Mouse (Mus musculus) left cerebral cortex, adult 18-20 months (tissue): ENCODE data around the gene Lrrc55. TPM values are rescaled to one million over a fixed set of nuclear protein-coding genes. Genes with fewer than 3 reads are reported as not detected.

ENCODE experiments used
- DNase-seq, 2 experiments: peaks; one replicate each; pipeline ENCODE4 v3.0.0; 2021 to 2022; ENCODE audit warnings: low spot score in 2 of 2, mixed read lengths in 1 of 2
- total RNA-seq, 2 experiments: library from RNA; stranded (reverse); gene quantifications; 2 replicates each; pipeline ENCODE4 v1.2.3; 2021

Lrrc55 gene
- total RNA-seq, 2 experiments from 2014 or later, result 27.2 to 36.9 TPM

DNA sequence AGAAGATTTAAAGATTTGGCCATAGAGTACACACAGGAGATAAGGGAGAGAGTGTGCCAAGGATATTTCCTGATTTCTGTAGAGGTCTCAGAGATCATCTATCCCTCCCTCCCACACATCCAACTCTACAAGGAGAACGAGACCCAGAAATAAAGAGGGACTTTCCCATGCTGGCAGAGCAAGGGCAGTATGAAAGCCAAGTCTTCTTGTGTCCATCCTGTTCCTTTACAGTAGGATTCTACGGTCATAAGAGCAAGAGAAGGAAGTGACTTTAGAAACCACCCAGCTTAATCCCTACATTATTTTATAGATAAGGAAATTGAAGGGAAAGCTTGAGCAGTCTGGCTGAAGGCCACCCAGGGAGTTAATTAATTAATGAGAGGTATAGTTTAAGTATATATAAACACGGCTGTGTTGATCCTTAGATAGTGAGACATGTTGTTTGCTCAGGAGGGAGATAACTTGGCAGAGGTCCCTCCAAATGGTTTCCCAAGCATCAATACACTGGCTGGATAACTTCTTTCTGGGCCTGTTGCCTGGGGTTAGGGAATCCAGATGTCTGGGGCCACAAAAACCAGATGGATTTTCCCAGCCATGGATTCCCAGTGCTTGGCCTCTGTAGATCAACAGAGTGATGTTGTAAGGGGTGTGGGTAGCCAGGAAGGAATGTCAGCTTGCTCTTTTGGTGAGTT lies 24.8 kb downstream of the Lrrc55 start:
- DNase-seq, result no peak

- no peak for DNase-seq
Observed at GRCm38 (mm10) chr2:85168327-85168726, 28.7 kb downstream of the Lrrc55 start.

DNA sequence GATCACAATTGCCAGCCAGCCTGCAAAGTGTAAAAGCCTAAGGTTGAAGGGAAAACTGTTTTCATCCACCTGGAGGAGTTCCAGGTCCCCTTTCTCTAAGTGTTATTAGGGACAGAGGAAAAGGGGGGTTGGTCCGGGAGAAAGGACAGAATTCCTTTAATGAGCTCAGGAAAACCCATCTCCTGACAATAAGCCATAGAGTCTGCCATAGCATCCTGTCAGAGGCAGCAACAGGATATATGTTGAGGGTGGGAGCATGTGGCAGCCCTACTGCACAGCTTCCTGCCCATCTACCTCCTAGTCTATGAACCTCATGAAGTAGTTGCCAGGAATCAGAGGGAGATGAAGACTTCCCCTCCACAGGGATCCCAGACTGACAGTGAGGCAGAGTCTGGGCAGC lies 29.4 kb downstream of the Lrrc55 start:
- no peak for DNase-seq

- DNase-seq, result no peak
Observed at GRCm38 (mm10) chr2:85163311-85164047, 33.5 kb downstream of the Lrrc55 start.

GRCm38 (mm10) chr2:85161638-85162093 lies 35.3 kb downstream of the Lrrc55 start:
- DNase-seq, result no peak

DNA sequence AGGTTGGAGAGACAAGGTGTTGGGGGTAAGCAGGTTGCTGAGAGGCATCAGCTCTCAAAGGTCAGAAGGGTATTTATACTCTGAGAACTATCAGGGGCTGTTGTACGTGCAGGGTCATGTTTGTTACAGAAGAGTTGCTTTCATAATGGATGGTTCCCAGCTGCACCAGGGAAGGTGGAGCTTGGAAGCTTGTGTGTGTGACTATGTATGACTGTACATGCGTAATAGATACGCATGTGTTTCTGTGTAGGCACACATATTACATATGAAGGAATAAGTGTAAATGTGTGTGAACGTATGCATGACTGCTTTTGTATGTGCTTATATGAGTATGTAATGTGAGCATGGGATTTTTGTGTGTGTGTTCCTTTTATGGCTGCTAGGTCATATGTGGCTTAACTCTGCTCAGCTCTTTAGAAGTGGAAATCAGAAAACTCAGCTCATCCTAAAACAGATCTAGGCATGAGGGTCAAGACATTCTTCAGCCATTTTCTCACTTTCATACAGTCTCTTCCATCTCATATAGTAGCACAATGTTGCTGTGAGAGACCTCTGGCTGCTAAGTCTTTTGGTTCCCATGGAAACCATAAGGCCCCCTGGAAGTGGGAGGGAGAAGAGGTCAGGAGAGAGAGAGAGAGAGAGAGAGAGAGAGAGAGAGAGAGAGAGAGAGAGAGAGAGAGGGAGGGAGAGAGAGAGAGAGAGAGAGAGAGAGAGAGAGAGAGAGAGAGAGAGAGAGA lies 35.9 kb downstream of the Lrrc55 start:
- no peak for DNase-seq

- no peak for DNase-seq
Observed at GRCm38 (mm10) chr2:85157382-85157781, 39.6 kb downstream of the Lrrc55 start.

- no peak for DNase-seq
Observed at GRCm38 (mm10) chr2:85156136-85156535, 40.9 kb downstream of the Lrrc55 start.

- DNase-seq, result no peak
Observed at GRCm38 (mm10) chr2:85155334-85155733, 41.7 kb downstream of the Lrrc55 start.

DNA sequence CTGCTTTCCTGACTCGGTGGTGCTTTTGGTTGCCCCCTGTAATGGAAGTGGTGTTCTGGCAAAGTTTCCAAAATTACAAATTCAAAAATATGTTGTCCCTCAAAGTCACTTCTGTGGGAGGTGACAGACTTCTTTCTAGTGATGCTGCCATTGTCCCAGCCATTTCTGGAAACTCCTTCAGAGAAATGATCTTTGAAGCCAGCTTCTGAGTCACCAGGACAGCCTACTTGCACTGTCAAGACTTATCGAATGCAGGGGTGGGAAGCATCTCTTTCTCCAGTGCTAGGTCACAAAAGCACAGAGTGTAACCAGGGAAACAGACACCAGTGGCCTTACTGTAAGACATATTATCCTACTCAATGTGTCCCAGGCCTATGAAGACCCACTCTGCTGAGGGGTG lies 45.8 kb downstream of the Lrrc55 start:
- DNase-seq, result no peak

DNA sequence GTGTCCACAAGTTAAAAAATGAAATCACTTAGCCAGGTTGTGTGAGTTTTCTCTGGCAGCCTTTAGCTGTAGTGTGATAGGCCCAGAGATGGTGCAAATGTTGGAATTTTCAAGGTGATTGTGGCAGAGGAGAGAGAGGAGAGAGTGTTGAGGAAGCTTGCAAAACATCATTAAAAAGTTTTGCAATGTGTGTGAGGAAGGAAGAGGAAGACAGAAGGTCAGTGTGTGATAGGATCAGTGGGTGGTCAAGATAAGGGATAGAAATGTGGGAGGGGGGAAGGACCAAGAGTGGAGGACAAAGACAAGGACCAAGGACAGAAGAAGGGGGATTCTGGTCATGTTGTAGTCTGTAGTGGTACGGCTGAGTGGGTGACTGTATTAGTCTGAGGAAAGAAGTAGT lies 46.6 kb downstream of the Lrrc55 start:
- no peak for DNase-seq

- DNase-seq, result no peak
Observed at GRCm38 (mm10) chr2:85147481-85147880, 49.5 kb downstream of the Lrrc55 start.

DNA sequence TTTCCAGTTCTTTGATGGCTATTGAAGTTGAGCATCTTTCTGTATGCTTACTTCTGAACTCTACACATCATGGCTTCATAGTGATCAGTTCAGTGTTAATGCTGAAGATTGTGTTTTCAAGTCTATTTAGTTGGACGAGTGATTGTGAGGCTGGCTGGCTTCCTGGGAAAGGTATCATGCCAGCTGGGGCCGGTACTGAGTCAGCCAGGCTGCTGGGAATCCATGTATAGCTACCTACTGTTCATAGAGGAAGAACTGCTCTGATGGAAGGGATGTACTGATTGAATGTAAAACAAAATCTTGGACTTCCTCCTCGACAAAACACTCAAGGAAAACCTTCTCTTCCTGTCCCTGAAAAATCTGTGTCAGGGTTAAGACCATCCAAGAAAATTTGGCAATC lies 51.7 kb downstream of the Lrrc55 start:
- no peak for DNase-seq

GRCm38 (mm10) chr2:85144908-85145307 lies 52.1 kb downstream of the Lrrc55 start:
- no peak for DNase-seq

- DNase-seq, result no peak
Observed at GRCm38 (mm10) chr2:85140833-85141232, 56.2 kb downstream of the Lrrc55 start.

DNA sequence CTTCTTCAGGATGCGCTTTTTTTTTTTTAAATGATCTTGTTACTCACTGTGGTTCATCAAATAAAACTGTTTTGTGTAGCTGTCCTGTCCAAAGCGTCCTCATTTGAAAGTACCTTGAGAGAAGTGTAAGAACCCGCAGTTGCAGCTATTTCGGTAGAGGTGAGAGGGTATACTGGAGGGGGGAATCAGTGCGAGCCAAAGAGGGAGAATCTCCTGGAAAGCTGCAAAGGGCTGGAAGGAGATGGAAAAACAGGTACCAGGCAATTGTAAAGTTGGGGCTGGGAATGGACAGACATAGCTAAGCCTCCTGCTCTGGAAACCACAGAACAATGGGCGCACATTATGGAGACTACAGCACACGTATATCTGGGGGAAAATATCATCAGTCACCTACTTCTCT lies 57.2 kb downstream of the Lrrc55 start:
- DNase-seq, result no peak

DNA sequence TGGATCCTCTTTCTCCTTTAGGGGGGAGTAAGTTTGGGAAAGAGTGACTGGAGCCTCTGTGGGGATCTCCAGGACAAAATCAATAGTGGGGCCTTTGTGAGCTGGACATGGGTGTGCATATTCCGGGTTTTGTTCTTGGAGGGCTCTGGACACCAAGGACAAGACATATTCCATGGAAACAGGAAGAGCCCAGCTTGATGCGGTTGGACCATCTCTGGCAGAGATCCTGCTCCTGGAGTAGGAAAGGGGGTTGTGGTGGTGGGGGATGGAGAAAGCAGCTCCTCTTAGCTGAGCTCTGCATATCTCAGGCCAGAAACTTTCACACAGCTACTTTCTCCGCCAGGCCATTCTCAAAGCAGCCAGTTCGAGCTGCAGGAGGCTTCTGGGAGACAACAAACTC lies 57.6 kb downstream of the Lrrc55 start:
- DNase-seq, result no peak

GRCm38 (mm10) chr2:85138143-85138542 lies 58.9 kb downstream of the Lrrc55 start:
- no peak for DNase-seq

GRCm38 (mm10) chr2:85137601-85138140 lies 59.3 kb downstream of the Lrrc55 start:
- no peak for DNase-seq

DNA sequence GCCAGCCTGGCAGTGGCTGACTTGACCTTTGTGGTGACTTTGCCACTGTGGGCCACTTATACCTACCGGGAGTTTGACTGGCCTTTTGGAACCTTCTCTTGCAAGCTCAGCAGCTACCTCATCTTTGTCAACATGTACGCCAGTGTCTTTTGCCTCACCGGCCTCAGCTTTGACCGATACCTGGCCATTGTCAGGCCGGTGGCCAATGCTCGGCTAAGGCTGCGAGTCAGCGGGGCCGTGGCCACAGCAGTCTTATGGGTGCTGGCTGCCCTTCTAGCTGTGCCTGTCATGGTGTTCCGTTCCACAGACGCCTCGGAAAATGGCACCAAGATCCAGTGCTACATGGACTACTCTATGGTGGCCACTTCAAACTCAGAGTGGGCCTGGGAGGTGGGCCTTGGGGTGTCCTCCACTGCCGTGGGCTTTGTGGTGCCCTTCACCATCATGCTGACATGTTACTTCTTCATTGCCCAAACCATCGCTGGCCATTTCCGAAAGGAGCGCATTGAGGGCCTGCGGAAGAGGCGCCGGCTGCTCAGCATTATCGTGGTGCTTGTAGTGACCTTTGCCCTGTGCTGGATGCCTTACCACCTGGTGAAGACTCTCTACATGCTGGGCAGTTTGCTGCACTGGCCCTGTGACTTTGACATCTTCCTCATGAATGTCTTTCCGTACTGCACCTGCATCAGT lies 60.0 kb downstream of the Lrrc55 start:
- no peak for DNase-seq

DNA sequence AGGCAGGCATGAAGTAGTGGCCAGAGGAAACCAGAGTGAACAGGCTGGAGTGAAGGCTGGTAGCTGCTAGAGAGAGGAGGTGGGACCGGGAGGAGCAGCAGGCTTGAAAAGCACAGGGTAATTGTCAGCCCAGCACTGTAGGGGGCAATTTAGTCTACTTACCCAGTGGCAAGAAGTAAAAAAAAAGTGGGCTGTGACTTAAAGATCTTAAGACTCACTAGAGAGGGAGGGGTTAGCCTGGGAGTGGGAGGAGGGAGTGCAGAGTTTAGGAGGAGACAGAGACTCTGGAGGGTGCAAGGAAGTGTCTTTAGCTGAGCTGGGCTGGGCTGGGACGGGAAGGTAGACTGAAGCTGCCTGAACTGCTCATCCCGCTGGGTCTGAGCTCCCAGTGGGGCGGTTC lies 60.9 kb downstream of the Lrrc55 start, which contains the start of gene Aplnr:
Gene Aplnr (plus strand): TSS at position 137 of the 400 bp plus-strand sequence.
- no peak for DNase-seq
